Mouse (Mus musculus): ENCODE measurements around the gene Atp6v0c. TPM values are rescaled to one million over a fixed set of nuclear protein-coding genes. Genes with fewer than 3 reads are reported as not detected.

The Atp6v0c gene
- 556 and 564 TPM in 2 replicates for polyA plus RNA-seq (2014; fragmentation: Nextera tagmentation; extraction: Ambion mirVana)

DNA sequence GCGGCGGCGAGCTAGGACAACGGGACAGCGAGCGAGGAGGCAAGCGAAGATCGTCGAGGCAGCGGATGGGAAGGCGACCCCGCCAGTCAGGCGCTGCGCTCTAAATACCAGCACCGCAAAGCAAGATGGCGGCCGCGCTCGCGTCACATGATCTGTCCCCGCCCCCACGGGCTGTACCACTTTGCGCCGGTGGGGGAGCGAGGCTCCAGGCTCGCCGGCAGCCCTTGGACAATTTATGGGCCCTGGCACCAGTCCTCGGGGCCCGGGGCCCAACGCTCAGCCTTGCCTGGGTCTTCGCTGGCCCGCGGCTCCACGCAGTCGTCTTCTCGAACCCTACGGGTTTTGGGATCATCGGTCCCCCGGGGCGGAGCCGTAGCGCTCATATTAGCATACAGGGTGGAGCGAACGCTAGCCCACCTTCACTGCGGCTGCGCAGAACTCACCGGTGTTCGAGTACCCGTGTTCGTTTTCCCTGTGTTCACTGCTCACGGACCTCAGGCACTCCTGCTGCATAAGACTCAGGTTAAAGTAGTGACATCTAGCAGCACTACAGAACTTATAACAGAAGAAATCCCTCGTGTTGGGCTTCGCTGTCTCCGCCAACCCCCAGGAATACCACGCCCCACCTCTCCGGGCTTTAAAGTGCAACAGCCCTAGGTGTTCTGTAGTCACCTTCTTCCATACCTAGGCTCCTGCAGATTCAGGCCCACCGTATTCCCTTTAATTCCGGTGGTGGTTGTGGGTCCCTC is at the start of gene Atp6v0c:
Gene Atp6v0c, minus strand, starts transcription at position 386 of the 749 bp plus-strand sequence.
- Histone ChIP-seq H3K27ac (ENCODE audit: low read depth) (peak within 1 kb of the TSS; percentile 94), H3K4me1 (replicated peaks; ENCODE audit: control insufficient read depth, insufficient read depth, low read length) (peaks cover 13% of the 10 kb centered on the region), H3K27me3 (replicated peaks; ENCODE audit: control insufficient read depth, insufficient read depth, low read length) (no peaks in the 10 kb centered on the region), H3K4me3 (ENCODE audit: low read depth, low read length) (peak within 1 kb of the TSS; percentile 74), H3K9me3 (ENCODE audit: control insufficient read depth, low read length) (no peaks in the 10 kb centered on the region), H3K4me2 (ENCODE audit: low read length) (peak within 1 kb of the TSS; percentile 88), H3K36me3 (ENCODE audit: control insufficient read depth, insufficient read depth, low read length) (peaks cover 29% of the 10 kb centered on the region), H3K9ac (ENCODE audit: low read length) (peak within 1 kb of the TSS; percentile 84)
- WGBS = under 1% methylated on average over 58 of the region's 58 CpGs
- peak; percentile 89 for ATAC-seq (replicated peaks; ENCODE audit: low FRiP score, low TSS enrichment, low read depth)
- peak; percentile 98 for DNase-seq (ENCODE audit: low spot score)

DNA sequence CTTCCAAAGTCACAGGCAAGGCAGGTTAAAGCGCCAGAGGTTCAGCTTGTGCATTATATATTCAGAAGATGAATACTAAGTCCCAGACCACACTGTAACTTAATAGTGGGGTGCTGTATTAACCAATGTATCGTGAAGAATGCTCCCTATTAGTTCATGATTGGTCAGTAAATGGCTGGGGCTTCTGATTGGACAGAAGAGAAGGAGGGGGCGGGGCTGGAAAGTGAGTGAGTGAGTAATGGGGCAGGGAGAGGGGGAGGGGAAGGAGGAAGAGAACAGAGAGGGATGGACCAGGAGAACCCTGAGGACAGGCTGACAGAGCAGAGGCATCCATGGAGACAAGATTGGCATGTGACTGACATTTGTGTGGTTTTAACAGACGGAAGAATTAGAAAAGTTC is 47.3 kb upstream of the Atp6v0c start:
- Histone ChIP-seq H3K27ac (ENCODE audit: low read depth) (no peak overlapping the region), H3K4me1 (replicated peaks; ENCODE audit: control insufficient read depth, insufficient read depth, low read length) (peaks cover 25% of the 10 kb centered on the region), H3K9ac (ENCODE audit: low read length) (no peak overlapping the region), H3K9me3 (ENCODE audit: control insufficient read depth, low read length) (no peaks in the 10 kb centered on the region), H3K36me3 (ENCODE audit: control insufficient read depth, insufficient read depth, low read length) (peaks cover 33% of the 10 kb centered on the region), H3K27me3 (replicated peaks; ENCODE audit: control insufficient read depth, insufficient read depth, low read length) (no peaks in the 10 kb centered on the region), H3K4me2 (ENCODE audit: low read length) (no peak overlapping the region), H3K4me3 (ENCODE audit: low read depth, low read length) (no peak overlapping the region)
- WGBS = 75% methylated on average over 4 of the region's 4 CpGs
- DNase-seq (ENCODE audit: low spot score) = no peak
- ATAC-seq (replicated peaks; ENCODE audit: low FRiP score, low TSS enrichment, low read depth) = no peak

DNA sequence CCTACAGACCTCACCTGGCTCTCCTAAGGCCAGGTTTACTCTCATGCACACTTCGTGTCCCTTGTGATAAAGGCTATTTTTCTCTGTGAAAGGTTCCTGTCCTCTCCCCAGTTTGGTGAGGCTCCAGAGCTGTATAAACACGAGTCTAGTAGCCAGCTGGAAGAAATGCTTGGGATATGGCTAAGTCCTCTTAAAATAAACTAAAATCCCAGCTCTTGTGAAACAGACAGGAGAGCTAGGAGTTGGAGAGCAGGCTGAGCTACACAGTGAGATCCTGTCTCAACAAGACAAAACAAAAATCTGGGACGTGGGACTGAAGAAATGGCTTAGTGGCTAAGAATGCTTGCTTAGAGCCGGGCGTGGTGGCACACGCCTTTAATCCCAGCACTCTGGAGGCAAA is 43.7 kb upstream of the Atp6v0c start:
- Histone ChIP-seq H3K36me3 (ENCODE audit: control insufficient read depth, insufficient read depth, low read length) (peaks cover 30% of the 10 kb centered on the region), H3K27me3 (replicated peaks; ENCODE audit: control insufficient read depth, insufficient read depth, low read length) (0 out of 2 replicates have a peak, but pooled peaks cover 2% of the 10 kb centered on the region), H3K27ac (ENCODE audit: low read depth) (peak overlapping the region; percentile 62; the same call in 1 of the 2 replicates), H3K4me2 (ENCODE audit: low read length) (peak overlapping the region; percentile 90), H3K4me1 (replicated peaks; ENCODE audit: control insufficient read depth, insufficient read depth, low read length) (peaks cover 46% of the 10 kb centered on the region), H3K4me3 (ENCODE audit: low read depth, low read length) (no peak overlapping the region), H3K9me3 (ENCODE audit: control insufficient read depth, low read length) (no peaks in the 10 kb centered on the region), H3K9ac (ENCODE audit: low read length) (no peak overlapping the region)
- 57% methylated on average over 6 of the region's 6 CpGs for WGBS
- ATAC-seq (replicated peaks; ENCODE audit: low FRiP score, low TSS enrichment, low read depth) = no peak
- no peak for DNase-seq (ENCODE audit: low spot score)

DNA sequence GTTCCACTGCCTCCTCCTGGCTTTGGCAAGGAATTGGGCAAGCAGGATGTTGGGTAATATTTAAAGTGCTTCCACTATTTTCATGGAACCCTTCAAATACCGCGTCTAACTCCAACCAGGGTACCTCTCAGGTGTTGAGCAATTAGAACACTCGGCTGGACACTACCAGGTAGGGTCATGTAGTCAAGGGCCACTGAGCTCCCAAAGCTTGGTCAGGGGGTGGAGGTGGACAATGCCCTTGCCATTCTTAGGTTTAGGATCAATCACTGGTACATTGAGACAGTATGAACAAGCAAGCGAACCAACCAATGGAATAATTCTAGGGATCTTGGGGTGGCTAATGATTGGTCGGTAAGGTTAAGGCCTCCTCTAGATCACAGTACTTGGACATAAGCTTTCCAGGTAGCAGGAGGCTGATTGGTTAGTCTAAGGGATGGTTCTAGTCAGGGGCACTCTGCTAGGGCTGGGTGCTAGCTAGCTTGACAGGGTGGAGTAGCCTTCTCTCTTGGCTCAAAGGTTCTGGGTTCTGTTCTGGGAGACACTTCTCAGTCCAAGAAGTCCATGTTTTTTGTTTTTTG is 43.0 kb upstream of the Atp6v0c start:
- H3K27ac ChIP-seq (ENCODE audit: low read depth) = peak overlapping the region; percentile 86; the same call in 1 of the 2 replicates

DNA sequence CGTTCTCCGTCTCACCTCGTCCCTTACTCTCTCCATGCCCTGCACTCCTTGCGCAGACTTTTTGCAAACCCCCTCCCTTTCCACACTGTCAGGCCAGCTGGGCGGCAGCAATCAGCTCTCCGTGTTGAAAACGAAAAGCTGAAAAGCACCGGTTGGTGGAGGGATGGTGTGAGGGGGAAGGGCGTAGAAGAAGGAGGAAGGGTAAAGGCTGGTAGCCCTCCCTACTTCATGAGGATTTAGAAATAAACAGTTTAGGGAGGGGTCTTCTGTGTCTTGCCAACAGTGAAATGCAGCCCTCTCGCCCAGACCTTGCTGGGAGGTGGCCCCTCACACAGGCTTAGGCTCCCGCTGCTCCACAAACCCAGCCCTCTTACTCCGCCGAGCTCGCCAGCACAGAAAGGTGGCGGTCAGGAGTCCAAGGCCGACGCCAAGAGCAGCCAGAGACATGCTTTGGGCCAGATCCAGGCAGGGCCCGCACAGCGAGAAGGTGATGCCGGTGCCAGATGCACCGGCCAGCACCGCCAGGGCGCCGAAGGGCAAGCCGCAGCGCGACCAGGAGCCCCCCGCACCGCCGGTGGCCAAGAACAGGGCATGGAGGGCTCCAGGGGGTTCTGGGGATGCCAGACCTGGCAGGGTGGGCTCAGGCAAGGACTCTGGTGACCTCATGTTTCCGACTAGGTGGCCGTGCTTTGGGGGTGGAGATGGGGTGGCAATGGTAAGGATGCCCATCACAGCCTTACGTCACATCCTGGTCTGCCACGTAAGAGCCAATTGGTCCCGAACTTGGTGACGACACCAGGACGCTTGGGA is 42.3 kb upstream of the Atp6v0c start:
- peak overlapping the region; percentile 86 for H3K27ac ChIP-seq (ENCODE audit: low read depth)
- peaks cover 59% of the 10 kb centered on the region for H3K4me1 ChIP-seq (replicated peaks; ENCODE audit: control insufficient read depth, insufficient read depth, low read length)
- DNase-seq (ENCODE audit: low spot score) (peak; percentile 75), ATAC-seq (replicated peaks; ENCODE audit: low FRiP score, low TSS enrichment, low read depth) (no peak; the same call in 1 of the 2 replicates)
- H3K9ac ChIP-seq (ENCODE audit: low read length) = peak overlapping the region; percentile 58
- peaks cover 21% of the 10 kb centered on the region for H3K36me3 ChIP-seq (ENCODE audit: control insufficient read depth, insufficient read depth, low read length)
- 3% methylated on average over 37 of the region's 37 CpGs for WGBS
- peak overlapping the region; percentile 90 for H3K4me2 ChIP-seq (ENCODE audit: low read length)
- no peaks in the 10 kb centered on the region for H3K9me3 ChIP-seq (ENCODE audit: control insufficient read depth, low read length)
- H3K27me3 ChIP-seq (replicated peaks; ENCODE audit: control insufficient read depth, insufficient read depth, low read length) = peaks cover 12% of the 10 kb centered on the region; the same call in 1 of the 2 replicates
- peak overlapping the region; percentile 39 for H3K4me3 ChIP-seq (ENCODE audit: low read depth, low read length)

More for the DNA sequence above, 43.0 kb upstream of the Atp6v0c start:
- DNase-seq (ENCODE audit: low spot score) (no peak), ATAC-seq (replicated peaks; ENCODE audit: low FRiP score, low TSS enrichment, low read depth) (no peak)
- peak overlapping the region; percentile 90 for H3K4me2 ChIP-seq (ENCODE audit: low read length)
- peaks cover 53% of the 10 kb centered on the region for H3K4me1 ChIP-seq (replicated peaks; ENCODE audit: control insufficient read depth, insufficient read depth, low read length)
- H3K9me3 ChIP-seq (ENCODE audit: control insufficient read depth, low read length) = no peaks in the 10 kb centered on the region
- H3K9ac ChIP-seq (ENCODE audit: low read length) = no peak overlapping the region
- H3K27me3 ChIP-seq (replicated peaks; ENCODE audit: control insufficient read depth, insufficient read depth, low read length) = peaks cover 9% of the 10 kb centered on the region; the same call in 1 of the 2 replicates
- 37% methylated on average over 5 of the region's 5 CpGs for WGBS
- H3K4me3 ChIP-seq (ENCODE audit: low read depth, low read length) = peak overlapping the region; percentile 39
- peaks cover 23% of the 10 kb centered on the region for H3K36me3 ChIP-seq (ENCODE audit: control insufficient read depth, insufficient read depth, low read length)

DNA sequence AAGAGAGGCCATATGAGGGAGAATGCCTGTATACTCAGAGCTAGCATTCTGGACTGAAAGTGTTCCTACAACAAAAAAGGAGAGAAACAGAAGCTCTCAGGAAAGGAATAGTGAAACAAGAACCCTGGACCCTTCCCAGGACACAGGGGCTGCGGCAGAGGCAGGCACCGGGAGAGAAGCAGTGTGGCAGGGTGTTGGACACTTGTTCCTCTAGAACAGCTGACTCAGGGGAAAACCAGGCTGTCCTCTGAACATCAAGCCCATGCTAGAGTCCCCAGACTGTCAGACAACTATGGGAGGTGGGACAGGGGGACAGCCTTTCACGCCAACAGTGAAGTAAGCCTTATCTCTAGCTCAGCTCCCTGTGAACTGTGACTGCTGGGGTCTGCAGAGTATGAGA is 41.1 kb upstream of the Atp6v0c start:
- ATAC-seq (replicated peaks; ENCODE audit: low FRiP score, low TSS enrichment, low read depth) = no peak
- Histone ChIP-seq H3K4me1 (replicated peaks; ENCODE audit: control insufficient read depth, insufficient read depth, low read length) (peaks cover 70% of the 10 kb centered on the region), H3K4me2 (ENCODE audit: low read length) (peak overlapping the region; percentile 90), H3K27ac (ENCODE audit: low read depth) (peak overlapping the region; percentile 91; the same call in 1 of the 2 replicates), H3K9ac (ENCODE audit: low read length) (no peak overlapping the region), H3K36me3 (ENCODE audit: control insufficient read depth, insufficient read depth, low read length) (peaks cover 9% of the 10 kb centered on the region), H3K9me3 (ENCODE audit: control insufficient read depth, low read length) (no peaks in the 10 kb centered on the region), H3K4me3 (ENCODE audit: low read depth, low read length) (no peak overlapping the region), H3K27me3 (replicated peaks; ENCODE audit: control insufficient read depth, insufficient read depth, low read length) (peaks cover 12% of the 10 kb centered on the region; the same call in 1 of the 2 replicates)
- 83% methylated on average over 3 of the region's 3 CpGs for WGBS
- DNase-seq (ENCODE audit: low spot score) = no peak

DNA sequence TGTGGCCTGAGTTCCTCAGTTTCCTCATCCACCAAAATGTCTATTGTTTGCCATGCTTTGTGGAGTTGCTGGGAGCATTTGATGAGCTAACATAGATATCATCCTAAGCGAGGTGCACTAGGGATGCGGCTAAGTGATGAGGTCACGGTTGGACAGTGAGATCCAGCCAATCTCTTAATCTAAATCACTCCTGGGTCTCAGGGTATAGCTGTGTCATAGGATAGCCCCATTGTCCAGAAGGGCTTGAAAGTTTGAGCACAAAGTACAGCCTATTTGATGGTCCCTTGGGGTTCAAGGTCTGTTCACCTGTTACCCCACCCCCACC is 40.4 kb upstream of the Atp6v0c start:
- Histone ChIP-seq H3K36me3 (ENCODE audit: control insufficient read depth, insufficient read depth, low read length) (peaks cover 2% of the 10 kb centered on the region; the same call in 1 of the 2 replicates), H3K9me3 (ENCODE audit: control insufficient read depth, low read length) (no peaks in the 10 kb centered on the region), H3K9ac (ENCODE audit: low read length) (no peak overlapping the region), H3K4me1 (replicated peaks; ENCODE audit: control insufficient read depth, insufficient read depth, low read length) (peaks cover 71% of the 10 kb centered on the region), H3K4me2 (ENCODE audit: low read length) (peak overlapping the region; percentile 65; the same call in 1 of the 2 replicates), H3K27me3 (replicated peaks; ENCODE audit: control insufficient read depth, insufficient read depth, low read length) (peaks cover 12% of the 10 kb centered on the region; the same call in 1 of the 2 replicates), H3K27ac (ENCODE audit: low read depth) (peak overlapping the region; percentile 91), H3K4me3 (ENCODE audit: low read depth, low read length) (peak overlapping the region; percentile 53; the same call in 1 of the 2 replicates)
- DNase-seq (ENCODE audit: low spot score) = no peak
- 57% methylated on average over 3 of the region's 3 CpGs for WGBS
- ATAC-seq (replicated peaks; ENCODE audit: low FRiP score, low TSS enrichment, low read depth) = no peak

Data from intestine, embryonic 14.5 days (tissue).